Mouse (Mus musculus) ES-E14 (cell line): ENCODE data around the gene Aak1.

Source experiments
- HCFC1 ChIP-seq: IDR thresholded peaks from 2 replicates; pipeline ENCODE4 v1.6.1; 2012; ENCODE audit warnings: low read length, inconsistent platforms, borderline replicate concordance; ENCODE audit not compliant: insufficient read depth
- ZNF384 ChIP-seq: IDR thresholded peaks from 2 replicates; pipeline ENCODE4 v1.6.1; 2012; ENCODE audit warnings: low read depth, low read length, inconsistent platforms

- TF ChIP-seq ZNF384 (no peak), HCFC1 (no peak)
These were observed 109.7 kb downstream of the Aak1 start for GRCm38 (mm10) chr6:86959006-86959405.
